Mouse (Mus musculus): ENCODE measurements around the gene Babam2. TPM values are rescaled to one million over a fixed set of nuclear protein-coding genes. Genes with fewer than 3 reads are reported as not detected.

Babam2 gene
- polyA plus RNA-seq, 1 experiment from 2014 or later, result 50.6 TPM

GRCm38 (mm10) chr5:32132971-32133501 is 435.6 kb downstream of the Babam2 start:
- Histone ChIP-seq H3K36me3 (no peaks in the 10 kb centered on the region), H3K9me3 (replicated peaks) (no peaks in the 10 kb centered on the region), H3K4me3 (replicated peaks) (peak overlapping the region; percentile 74), H3K4me2 (replicated peaks) (peak overlapping the region; percentile 74), H3K9ac (peak overlapping the region; percentile 49), H3K4me1 (peaks cover 23% of the 10 kb centered on the region), H3K27me3 (no peaks in the 10 kb centered on the region), H3K27ac (replicated peaks) (peak overlapping the region; percentile 100)
- ATAC-seq (ENCODE audit: insufficient number of reproducible peaks, low FRiP score, low TSS enrichment, low read depth), result no peak
- WGBS, result under 1% methylated on average over 48 of the region's 48 CpGs

GRCm38 (mm10) chr5:32133549-32134004 is 436.1 kb downstream of the Babam2 start:
- ATAC-seq (ENCODE audit: insufficient number of reproducible peaks, low FRiP score, low TSS enrichment, low read depth), result peak; percentile 32; the same call in 1 of the 2 replicates
- H3K9ac ChIP-seq, result peak overlapping the region; percentile 49
- 0% methylated on average over 20 of the region's 20 CpGs for WGBS

GRCm38 (mm10) chr5:32134051-32134732 is 436.7 kb downstream of the Babam2 start:
- Histone ChIP-seq H3K4me1 (peaks cover 33% of the 10 kb centered on the region), H3K27ac (replicated peaks) (peak overlapping the region; percentile 100), H3K9me3 (replicated peaks) (no peaks in the 10 kb centered on the region), H3K36me3 (no peaks in the 10 kb centered on the region), H3K4me2 (replicated peaks) (peak overlapping the region; percentile 74), H3K27me3 (no peaks in the 10 kb centered on the region), H3K9ac (no peak overlapping the region), H3K4me3 (replicated peaks) (peak overlapping the region; percentile 74)
- 4% methylated on average over 21 of the region's 21 CpGs for WGBS
- no peak for ATAC-seq (ENCODE audit: insufficient number of reproducible peaks, low FRiP score, low TSS enrichment, low read depth)

More at GRCm38 (mm10) chr5:32133549-32134004, 436.1 kb downstream of the Babam2 start:
- H3K27ac ChIP-seq (replicated peaks), result peak overlapping the region; percentile 100
- H3K4me2 ChIP-seq (replicated peaks), result peak overlapping the region; percentile 74
- H3K4me3 ChIP-seq (replicated peaks), result peak overlapping the region; percentile 74
- H3K27me3 ChIP-seq, result no peaks in the 10 kb centered on the region
- no peaks in the 10 kb centered on the region for H3K36me3 ChIP-seq
- no peaks in the 10 kb centered on the region for H3K9me3 ChIP-seq (replicated peaks)
- peaks cover 27% of the 10 kb centered on the region for H3K4me1 ChIP-seq

Small RNA genes within 50 kb of the gene (microRNA-seq; reads per million reads assigned to microRNA genes)
- gene Mir3473e (ENCODE audit: borderline number of aligned reads), result not detected

Other genes with a start within 250 kb of the Babam2 start
- gene Zfp512, start 245.3 kb upstream of the Babam2 start, polyA plus RNA-seq (2015; fragmentation: Nextera tagmentation; extraction: Ambion mirVana), result 50.0 and 51.9 TPM in 2 replicates
- gene 4930548H24Rik, start 211.9 kb upstream of the Babam2 start, polyA plus RNA-seq (2015; fragmentation: Nextera tagmentation; extraction: Ambion mirVana), result 0.15 TPM in 1 of 2 replicates, not detected in the other
- gene Gpn1, start 202.9 kb upstream of the Babam2 start, polyA plus RNA-seq (2015; fragmentation: Nextera tagmentation; extraction: Ambion mirVana), result 53.7 and 56.9 TPM in 2 replicates
- 32.7 and 34.0 TPM in 2 replicates for gene Slc4a1ap, start 170.7 kb upstream of the Babam2 start, polyA plus RNA-seq (2015; fragmentation: Nextera tagmentation; extraction: Ambion mirVana)
- 23.7 and 25.2 TPM in 2 replicates for gene Supt7l, start 169.9 kb upstream of the Babam2 start, polyA plus RNA-seq (2015; fragmentation: Nextera tagmentation; extraction: Ambion mirVana)
- 283 and 287 TPM in 2 replicates for gene Mrpl33, start 100.7 kb upstream of the Babam2 start, polyA plus RNA-seq (2015; fragmentation: Nextera tagmentation; extraction: Ambion mirVana)
- gene Rbks, start 57 bp upstream of the Babam2 start, polyA plus RNA-seq (2015; fragmentation: Nextera tagmentation; extraction: Ambion mirVana), result 3.0 and 4.2 TPM in 2 replicates

Measured in embryonic facial prominence, embryonic 15.5 days (tissue).